Mouse (Mus musculus) hindbrain, postnatal 0 days (tissue): ENCODE measurements around the gene Enpep. TPM values are rescaled to one million over a fixed set of nuclear protein-coding genes. Genes with fewer than 3 reads are reported as not detected.
A peak's percentile ranks its signal among the peaks of the same experiment; 100 is the strongest.

ENCODE experiments used
- ATAC-seq: fragments of 200-750 bp; cut with Nextera tagmentation; 2 replicates; pipeline ENCODE4 v1.8.0; 2017; ENCODE audit warnings: mild to moderate bottlenecking, moderate TSS enrichment, moderate library complexity
- DNase-seq: peaks from one replicate; pipeline ENCODE4 v3.0.0-alpha.2; 2015; ENCODE audit warnings: low spot score
- H3K27ac ChIP-seq: fragments of 300-500 bp; sonication (generic); 2 replicates; pipeline ENCODE4 v1.5.1; 2014; ENCODE audit warnings: mild to moderate bottlenecking
- H3K27me3 ChIP-seq: fragments of 300-500 bp; sonication (generic); 2 replicates; pipeline ENCODE4 v1.6.1; 2014; ENCODE audit warnings: low read length, mixed read lengths; ENCODE audit not compliant: insufficient read depth
- H3K36me3 ChIP-seq: fragments of 300-500 bp; sonication (generic); 2 replicates; pipeline ENCODE4 v1.6.1; 2014; ENCODE audit warnings: low read length, mixed read lengths; ENCODE audit not compliant: insufficient read depth
- H3K4me1 ChIP-seq: fragments of 300-500 bp; sonication (generic); 2 replicates; pipeline ENCODE4 v1.6.1; 2014; ENCODE audit warnings: antibody characterized with exemption, low read length, mixed read lengths; ENCODE audit not compliant: insufficient read depth
- H3K4me2 ChIP-seq: fragments of 300-500 bp; sonication (generic); 2 replicates; pipeline ENCODE4 v1.6.1; 2014; ENCODE audit warnings: low read depth, mild to moderate bottlenecking, low read length, moderate library complexity, mixed read lengths
- H3K4me3 ChIP-seq: fragments of 300-500 bp; sonication (generic); 2 replicates; pipeline ENCODE4 v1.5.1; 2014; ENCODE audit warnings: low read length
- H3K9ac ChIP-seq: fragments of 300-500 bp; sonication (generic); replicated peaks from 2 replicates; pipeline ENCODE4 v1.6.1; 2014; ENCODE audit warnings: mild to moderate bottlenecking, low read length, moderate library complexity, mixed read lengths
- H3K9me3 ChIP-seq: fragments of 300-500 bp; sonication (generic); 2 replicates; pipeline ENCODE4 v1.6.1; 2016; ENCODE audit warnings: low read length, mixed read lengths
- CTCF ChIP-seq: IDR thresholded peaks from 2 replicates; pipeline ENCODE4 v1.5.1; 2016; ENCODE audit warnings: antibody characterized with exemption, control low read depth, low read depth
- WGBS: fragments of 180-500 bp; shearing (Covaris S2); extraction: QIAGEN DNeasy Blood & Tissue Kit; methylation state at CpG from one replicate; pipeline ENCODE4 v1.1.7; 2014; 5-methylcytosine and 5-hydroxymethylcytosine counted together
- polyA plus RNA-seq: library from polyadenylated mRNA; unstranded; fragments of >200 nt; fragmentation: Nextera tagmentation; extraction: Ambion mirVana; gene quantifications from 2 replicates; pipeline ENCODE4 v1.2.1, GENCODE M21; 2015
- total RNA-seq: library from RNA; depleted of rRNA; stranded (reverse); fragments of >200 nt; gene quantifications from 2 replicates; pipeline ENCODE4 v1.2.3, GENCODE M21; 2014; rRNA removed

The Enpep gene
- 1.5 and 7.7 TPM in 2 replicates for total RNA-seq
- 2.5 and 3.0 TPM in 2 replicates for polyA plus RNA-seq

DNA sequence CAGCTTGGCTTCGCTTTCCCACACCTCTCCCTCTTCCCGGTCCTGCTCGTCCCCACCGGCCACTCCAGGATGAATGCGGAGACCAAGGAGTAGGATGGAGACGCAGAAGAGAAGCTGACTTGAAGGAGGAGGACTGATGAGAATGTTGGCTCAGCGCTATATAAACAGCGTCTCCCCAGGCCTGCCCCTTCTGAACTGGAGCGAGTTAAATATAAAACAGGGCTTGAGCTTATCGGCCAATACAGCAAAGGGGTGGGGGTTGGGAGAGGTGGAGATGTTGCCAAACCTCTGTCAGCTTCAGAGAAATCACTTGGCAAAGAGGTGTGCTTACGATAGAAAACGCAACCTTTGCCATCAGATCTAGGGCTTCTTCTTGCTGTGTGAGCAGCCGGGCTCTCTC, at the start of gene Enpep:
Enpep (minus strand) TSS at position 135 of the 400 bp plus-strand sequence.
- Histone ChIP-seq H3K9ac (no peak within 1 kb of the TSS), H3K9me3 (no peaks in the 10 kb centered on the region), H3K27ac (no peak within 1 kb of the TSS), H3K4me2 (peak within 1 kb of the TSS; percentile 52), H3K4me1 (no peaks in the 10 kb centered on the region), H3K4me3 (peak within 1 kb of the TSS; percentile 21), H3K36me3 (no peaks in the 10 kb centered on the region), H3K27me3 (no peaks in the 10 kb centered on the region)
- ATAC-seq = no peak
- peak; percentile 24 for DNase-seq
- no peak for TF ChIP-seq CTCF
- WGBS = 48% methylated on average over 13 of the region's 13 CpGs

DNA sequence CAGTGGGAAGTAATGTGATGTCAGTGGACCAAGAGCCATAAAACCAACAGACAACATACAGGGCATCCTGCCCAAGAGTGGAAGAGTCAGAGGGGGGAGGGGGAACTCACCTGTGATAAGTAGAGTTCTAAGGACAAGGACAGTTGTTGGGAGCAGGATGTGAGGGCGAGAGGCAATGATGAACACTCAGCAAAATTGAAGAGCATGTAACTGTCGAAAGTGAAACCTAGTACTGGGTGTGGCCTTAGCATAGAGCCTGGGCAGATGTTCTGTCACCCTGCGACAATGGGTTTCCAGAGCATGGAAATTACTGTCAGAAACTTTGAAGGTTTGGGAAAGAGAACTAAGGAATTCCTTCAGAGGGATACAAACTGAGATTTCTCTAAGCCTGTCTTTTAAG, 46.6 kb upstream of the Enpep start:
- Histone ChIP-seq H3K36me3 (no peaks in the 10 kb centered on the region), H3K27ac (no peak overlapping the region), H3K9ac (no peak overlapping the region), H3K4me1 (no peaks in the 10 kb centered on the region), H3K4me2 (no peak overlapping the region), H3K9me3 (no peaks in the 10 kb centered on the region), H3K4me3 (no peak overlapping the region), H3K27me3 (no peaks in the 10 kb centered on the region)
- TF ChIP-seq CTCF = no peak
- WGBS = 79% methylated on average over 3 of the region's 3 CpGs
- DNase-seq = no peak
- ATAC-seq = no peak

GRCm38 (mm10) chr3:129375087-129375486, 42.6 kb upstream of the Enpep start:
- no peaks in the 10 kb centered on the region for H3K4me1 ChIP-seq
- 89% methylated on average over 3 of the region's 3 CpGs for WGBS
- H3K27ac ChIP-seq = no peak overlapping the region
- H3K27me3 ChIP-seq = no peaks in the 10 kb centered on the region
- no peak overlapping the region for H3K4me2 ChIP-seq
- no peaks in the 10 kb centered on the region for H3K36me3 ChIP-seq
- no peak for TF ChIP-seq CTCF
- H3K4me3 ChIP-seq = no peak overlapping the region
- H3K9me3 ChIP-seq = no peaks in the 10 kb centered on the region
- H3K9ac ChIP-seq = no peak overlapping the region
- ATAC-seq (no peak), DNase-seq (no peak)

DNA sequence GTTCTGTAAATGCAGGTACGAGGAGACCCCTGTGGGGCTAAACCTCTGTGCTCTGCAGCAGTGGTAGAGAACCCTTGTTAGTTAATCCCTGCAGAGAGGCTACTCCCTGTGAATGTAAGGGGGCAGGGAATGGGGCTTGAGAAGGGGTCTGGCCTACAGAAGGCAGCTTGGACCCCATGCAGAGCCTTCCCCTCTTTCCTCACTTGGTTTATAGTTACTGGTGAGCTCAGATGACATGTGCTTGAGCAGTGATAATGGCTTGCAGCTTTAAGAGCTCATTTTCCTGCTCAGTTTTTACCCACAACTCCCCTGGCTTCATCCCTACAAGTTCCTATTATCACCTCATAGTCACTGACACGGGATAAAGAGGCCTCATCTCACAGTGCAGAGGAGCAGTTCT, 40.6 kb upstream of the Enpep start:
- no peak overlapping the region for H3K4me2 ChIP-seq
- 53% methylated on average over 2 of the region's 2 CpGs for WGBS
- no peaks in the 10 kb centered on the region for H3K4me1 ChIP-seq
- no peak overlapping the region for H3K4me3 ChIP-seq
- DNase-seq (no peak), ATAC-seq (no peak)
- H3K27ac ChIP-seq = no peak overlapping the region
- no peak overlapping the region for H3K9ac ChIP-seq
- no peaks in the 10 kb centered on the region for H3K36me3 ChIP-seq
- H3K9me3 ChIP-seq = no peaks in the 10 kb centered on the region
- no peaks in the 10 kb centered on the region for H3K27me3 ChIP-seq
- TF ChIP-seq CTCF = no peak

DNA sequence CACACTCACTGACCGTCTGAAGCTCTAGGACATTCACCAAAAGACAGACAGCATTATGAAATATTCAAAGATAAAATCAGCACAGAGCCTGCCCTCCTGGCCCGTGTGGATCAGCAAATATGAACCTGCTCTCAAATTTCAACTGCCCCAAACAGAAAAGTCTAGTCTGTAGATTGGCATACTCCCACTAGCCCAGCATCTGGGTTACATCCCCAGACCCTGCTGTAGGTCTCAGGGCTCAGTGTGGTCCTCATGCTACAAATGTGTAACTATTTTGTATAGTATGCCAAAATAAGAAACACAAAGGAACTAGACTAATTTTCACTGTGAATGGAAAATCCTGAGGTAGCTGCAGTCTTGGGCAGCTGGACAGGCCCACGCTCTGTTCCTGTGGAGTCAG, 37.0 kb upstream of the Enpep start:
- Histone ChIP-seq H3K27ac (no peak overlapping the region), H3K9me3 (no peaks in the 10 kb centered on the region), H3K27me3 (no peaks in the 10 kb centered on the region), H3K36me3 (no peaks in the 10 kb centered on the region), H3K4me1 (no peaks in the 10 kb centered on the region), H3K4me2 (no peak overlapping the region), H3K9ac (no peak overlapping the region), H3K4me3 (no peak overlapping the region)
- no peak for TF ChIP-seq CTCF
- no peak for DNase-seq
- no peak for ATAC-seq
- 84% methylated on average over 3 of the region's 3 CpGs for WGBS

- TF ChIP-seq CTCF = no peak
- ATAC-seq (no peak), DNase-seq (no peak)
- Histone ChIP-seq H3K4me1 (no peaks in the 10 kb centered on the region), H3K4me2 (no peak overlapping the region), H3K9me3 (no peaks in the 10 kb centered on the region), H3K27me3 (no peaks in the 10 kb centered on the region), H3K9ac (no peak overlapping the region), H3K4me3 (no peak overlapping the region), H3K27ac (no peak overlapping the region), H3K36me3 (no peaks in the 10 kb centered on the region)
- WGBS = 50% methylated on average over 1 of the region's 1 CpGs
Measured at GRCm38 (mm10) chr3:129365919-129366318, 33.4 kb upstream of the Enpep start.

DNA sequence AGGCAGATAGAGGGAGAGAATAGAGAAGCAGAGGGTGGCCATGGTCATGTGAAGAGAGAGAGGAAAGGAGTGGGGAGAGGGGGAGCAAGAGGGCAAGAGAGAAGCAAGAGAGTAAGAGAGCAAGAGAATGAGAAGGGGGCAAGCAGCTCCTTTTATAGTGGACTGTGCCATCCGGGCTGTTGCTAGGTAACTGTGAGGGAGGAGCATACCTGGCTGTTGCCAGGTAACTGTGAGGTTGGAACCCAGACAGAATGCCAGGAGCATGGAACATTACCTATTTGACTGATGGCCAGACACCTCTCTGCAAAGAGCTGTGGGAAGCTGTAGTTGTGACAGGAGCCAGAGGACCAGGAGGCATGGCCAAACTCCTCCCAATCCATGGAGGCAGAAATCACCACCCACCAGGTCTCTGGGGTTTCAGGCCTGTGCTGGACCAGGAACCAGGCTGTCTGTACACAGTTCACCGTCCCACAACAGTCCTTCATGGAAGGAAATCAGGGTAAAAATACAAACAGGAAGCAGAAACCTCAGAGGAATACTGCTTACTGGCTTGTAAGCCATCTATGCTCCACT, 32.4 kb upstream of the Enpep start:
- Histone ChIP-seq H3K4me1 (no peaks in the 10 kb centered on the region), H3K4me2 (no peak overlapping the region), H3K9ac (no peak overlapping the region), H3K4me3 (no peak overlapping the region), H3K9me3 (no peaks in the 10 kb centered on the region), H3K27me3 (no peaks in the 10 kb centered on the region), H3K36me3 (no peaks in the 10 kb centered on the region), H3K27ac (no peak overlapping the region)
- no peak for TF ChIP-seq CTCF
- WGBS = 82% methylated on average over 2 of the region's 2 CpGs
- ATAC-seq (peak; percentile 61; the same call in 1 of the 2 replicates), DNase-seq (peak; percentile 29)
